Mouse (Mus musculus) left cerebral cortex, adult 18-20 months (tissue): Measurements from ENCODE around the gene Cyp46a1. TPM values are rescaled to one million over a fixed set of nuclear protein-coding genes. Genes with fewer than 3 reads are reported as not detected.

ENCODE experiments used
- DNase-seq, 2 experiments: peaks; one replicate each; pipeline ENCODE4 v3.0.0; 2021 to 2022; ENCODE audit warnings: low spot score in 2 of 2, mixed read lengths in 1 of 2
- total RNA-seq, 2 experiments: library from RNA; stranded (reverse); gene quantifications; 2 replicates each; pipeline ENCODE4 v1.2.3; 2021

Cyp46a1 gene
- total RNA-seq, 2 experiments from 2014 or later = 259 to 273 TPM

DNA sequence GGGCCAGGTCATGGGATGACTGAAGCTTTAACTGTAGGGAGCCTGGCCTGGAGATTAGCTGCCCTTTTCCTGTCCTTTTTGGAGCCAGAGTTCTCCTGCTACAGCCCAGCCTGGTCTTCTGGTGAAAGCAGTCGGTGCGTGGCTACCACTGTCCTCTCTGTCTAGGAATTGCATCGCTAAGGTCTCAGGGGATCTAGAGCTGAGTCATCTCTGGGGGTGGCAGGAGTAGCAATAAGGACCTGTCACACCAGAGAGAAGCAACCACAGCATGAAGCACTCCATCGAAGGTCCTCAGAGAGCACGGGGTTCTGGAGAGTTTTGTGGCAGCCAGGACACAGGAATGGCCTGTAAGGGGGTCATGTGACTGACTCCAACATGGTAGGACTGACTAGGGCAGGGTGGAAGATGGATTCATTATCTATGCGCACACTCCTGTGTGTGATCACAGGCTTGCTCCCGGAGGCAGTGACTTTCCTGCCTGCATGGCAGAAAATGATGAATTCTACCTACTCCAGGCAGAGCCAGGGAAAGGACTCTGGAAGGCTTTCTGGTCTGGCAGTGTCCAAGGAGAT lies 23.6 kb upstream of the Cyp46a1 start:
- no peak for DNase-seq

DNA sequence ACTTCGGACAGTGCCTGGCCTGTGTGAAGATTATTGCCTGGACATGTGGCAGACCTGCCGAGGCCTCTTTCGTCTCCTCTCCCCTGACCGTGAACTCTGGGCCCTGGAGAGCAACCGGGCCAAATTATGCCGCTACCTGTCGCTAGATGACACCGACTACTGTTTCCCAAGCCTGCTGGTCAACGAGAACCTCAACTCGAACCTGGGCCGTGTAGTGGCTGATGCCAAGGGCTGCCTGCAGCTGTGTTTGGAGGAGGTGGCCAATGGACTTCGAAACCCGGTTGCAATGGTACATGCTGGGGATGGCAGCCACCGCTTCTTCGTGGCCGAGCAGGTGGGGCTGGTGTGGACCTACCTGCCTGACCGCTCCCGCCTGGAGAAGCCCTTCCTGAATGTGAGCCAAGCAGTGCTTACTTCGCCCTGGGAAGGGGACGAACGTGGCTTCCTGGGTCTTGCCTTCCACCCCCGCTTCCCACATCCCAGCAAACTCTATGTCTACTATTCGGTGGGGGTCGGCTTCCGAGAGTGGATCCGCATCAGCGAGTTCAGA lies 22.4 kb upstream of the Cyp46a1 start:
- no peak for DNase-seq

DNA sequence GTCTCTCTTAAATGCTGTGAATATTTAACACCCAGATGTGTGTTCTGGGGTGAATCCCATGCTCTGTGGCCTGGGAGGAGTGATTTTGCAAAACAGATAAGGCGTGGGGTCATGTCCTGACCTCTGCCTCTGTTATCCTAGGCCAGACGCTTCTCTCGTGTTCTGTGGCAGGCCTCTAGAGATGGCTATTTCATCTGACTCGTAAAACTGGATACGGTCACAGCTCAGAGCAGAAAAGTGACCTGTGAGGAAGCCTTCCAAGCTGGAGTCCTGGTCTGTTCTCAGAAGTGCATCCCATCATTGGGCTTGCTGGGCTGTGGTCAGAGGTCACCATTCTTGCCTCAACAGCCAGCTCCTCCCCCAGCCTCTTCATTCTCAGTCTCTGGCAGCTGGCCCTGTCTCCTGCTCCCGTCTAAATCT lies 21.7 kb upstream of the Cyp46a1 start:
- DNase-seq = no peak

DNA sequence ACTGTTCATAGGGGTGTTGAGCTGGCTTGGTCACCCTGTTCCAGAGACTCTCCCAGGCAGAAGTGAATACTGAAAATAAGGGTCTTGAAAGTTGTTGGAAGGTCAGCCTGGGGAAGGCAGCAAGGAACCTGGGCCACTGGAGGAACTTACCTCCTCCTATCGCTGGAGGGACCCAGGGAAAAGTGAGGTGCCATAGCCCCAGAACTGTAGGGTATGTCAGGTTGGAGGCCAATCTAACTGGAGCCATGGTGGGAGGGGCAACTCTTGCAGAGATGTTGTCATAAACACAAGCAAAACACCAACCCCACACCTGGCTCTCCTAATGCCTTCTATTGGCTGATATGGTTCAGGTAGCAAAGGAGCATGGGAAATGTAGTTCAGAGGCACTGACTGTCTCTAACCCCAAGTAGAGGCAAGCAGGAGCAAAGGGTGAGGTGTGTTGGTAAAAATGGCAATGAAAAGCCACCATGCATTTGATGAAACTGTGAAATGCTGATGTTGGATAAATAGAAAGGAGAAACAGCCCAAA lies 20.9 kb upstream of the Cyp46a1 start:
- no peak for DNase-seq

DNA sequence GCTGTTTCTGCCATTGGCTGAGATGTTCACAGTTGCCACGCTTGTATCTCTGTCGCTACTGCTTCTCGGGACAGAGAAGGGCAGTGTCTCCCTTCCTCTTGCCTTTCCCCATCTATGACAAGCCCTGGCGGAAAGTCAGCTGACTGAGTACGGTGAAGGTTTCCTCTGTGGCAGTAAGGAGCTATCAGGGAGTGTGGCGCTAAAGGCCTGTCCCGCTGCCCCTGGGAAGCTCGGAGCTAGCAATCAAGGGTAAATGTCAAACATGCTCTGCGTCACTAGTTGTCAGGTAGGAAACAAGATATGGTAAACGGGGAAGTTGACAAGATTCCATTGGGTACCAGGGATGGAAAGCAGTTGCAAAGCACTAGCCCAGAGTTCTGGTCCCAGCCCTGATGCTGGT lies 18.4 kb upstream of the Cyp46a1 start:
- no peak for DNase-seq

DNA sequence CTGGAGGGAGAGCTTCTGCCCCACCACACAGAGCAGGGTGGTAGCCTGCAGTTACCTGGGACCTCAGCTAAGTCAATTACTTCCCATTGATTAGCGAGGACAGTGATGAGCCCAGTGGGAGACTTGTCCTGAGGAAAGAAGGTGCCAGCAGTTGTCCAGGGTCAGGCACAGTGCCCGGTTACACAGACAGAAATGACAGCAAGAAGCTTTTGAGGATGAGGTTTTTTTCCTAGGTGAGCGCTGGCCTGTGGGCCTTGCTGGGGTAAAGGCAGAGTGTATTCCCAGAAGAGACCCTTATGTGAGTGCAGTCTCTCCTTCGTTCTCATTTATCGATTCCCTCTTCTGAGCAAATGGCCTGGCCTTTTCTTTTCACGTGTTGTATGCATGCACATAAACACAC lies 17.5 kb upstream of the Cyp46a1 start:
- DNase-seq = no peak

DNA sequence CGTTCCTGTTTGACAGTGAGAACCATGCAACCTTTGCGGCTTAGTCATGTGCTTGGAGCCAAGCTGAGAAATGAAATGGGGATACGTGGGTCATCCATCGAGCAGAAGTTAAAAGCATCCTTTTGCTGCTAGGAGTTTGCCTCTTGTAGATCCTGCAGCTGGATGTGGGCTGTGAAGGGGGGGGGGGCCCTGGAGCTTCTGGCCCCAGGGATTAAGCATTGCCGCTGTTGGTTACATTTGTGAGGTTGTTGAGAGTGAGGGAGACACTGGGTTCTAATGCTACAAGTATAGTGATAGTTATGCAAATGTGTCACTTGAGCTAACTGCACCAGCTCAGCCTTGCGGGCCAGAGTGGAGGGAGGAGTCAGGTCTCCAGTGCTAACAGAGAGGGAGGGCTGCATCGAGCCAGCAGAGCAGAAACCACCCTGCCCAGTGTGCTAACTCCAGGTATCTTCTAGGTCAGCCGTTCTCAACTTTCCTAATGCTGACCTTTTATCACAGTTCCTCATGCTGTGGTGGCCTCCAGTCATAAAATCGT lies 16.9 kb upstream of the Cyp46a1 start:
- DNase-seq = no peak

DNA sequence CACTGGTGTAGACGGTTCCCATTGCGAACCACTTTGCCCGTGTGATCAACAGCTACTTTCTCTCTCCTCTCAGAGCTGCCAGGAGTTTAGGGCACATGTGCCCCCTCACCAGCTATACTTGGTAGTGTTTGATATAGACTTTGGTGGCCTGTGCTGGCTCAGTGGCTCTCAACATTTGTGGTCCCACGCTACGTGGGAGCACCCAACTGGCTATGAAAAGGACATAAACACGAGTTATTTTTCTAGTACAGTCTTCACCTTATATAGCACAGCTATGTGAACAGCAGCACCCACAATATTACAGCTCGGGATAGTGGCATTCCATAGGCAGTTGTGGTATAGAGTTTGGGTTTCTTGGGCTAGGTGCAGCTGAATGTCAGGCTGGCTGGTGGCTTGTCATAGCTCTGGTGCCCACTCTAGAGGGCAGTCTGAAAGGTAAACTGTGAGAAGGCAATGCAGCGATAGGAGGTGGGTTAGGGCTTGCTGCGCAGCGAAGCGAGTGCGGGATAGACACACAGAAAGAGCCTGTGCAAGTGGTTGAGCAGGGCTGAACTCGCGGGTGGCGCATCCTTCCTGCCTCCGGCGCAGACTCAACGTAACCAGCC lies 16.3 kb upstream of the Cyp46a1 start:
- no peak for DNase-seq

DNA sequence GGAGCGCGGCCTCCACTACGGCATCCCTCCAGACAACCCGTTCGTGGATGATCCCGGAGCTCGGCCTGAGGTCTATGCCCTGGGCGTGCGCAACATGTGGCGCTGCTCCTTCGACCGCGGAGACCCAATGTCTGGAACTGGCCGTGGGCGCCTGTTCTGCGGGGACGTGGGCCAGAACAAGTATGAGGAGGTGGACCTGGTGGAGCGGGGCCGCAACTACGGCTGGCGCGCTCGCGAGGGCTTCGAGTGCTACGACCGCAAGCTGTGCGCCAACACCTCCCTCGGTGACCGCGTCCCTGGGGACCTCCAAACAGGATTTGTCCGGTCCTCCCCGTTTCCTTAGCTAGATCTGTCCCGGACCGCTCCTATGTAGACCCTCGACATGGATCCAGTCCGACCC lies 15.7 kb upstream of the Cyp46a1 start:
- no peak for DNase-seq

DNA sequence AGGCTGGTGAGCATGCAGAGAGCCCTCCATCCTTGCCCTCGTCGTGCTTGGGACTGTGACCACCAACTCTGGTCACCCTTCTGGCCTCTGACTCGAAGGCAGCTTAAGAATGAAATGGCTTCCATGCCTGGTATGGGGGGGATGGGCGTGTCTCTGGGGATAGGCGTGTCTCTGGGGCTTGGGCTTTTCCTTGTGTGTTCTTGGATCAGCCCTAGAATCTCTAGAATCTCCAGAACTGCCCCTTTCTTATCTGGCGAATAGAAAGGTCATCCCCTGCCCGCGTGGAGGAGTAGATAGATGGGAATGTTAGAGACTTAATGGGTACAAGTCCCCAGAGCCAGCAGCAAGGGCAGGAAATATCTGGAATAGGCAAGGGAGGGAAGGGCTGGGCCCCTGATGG lies 14.1 kb upstream of the Cyp46a1 start:
- no peak for DNase-seq

DNA sequence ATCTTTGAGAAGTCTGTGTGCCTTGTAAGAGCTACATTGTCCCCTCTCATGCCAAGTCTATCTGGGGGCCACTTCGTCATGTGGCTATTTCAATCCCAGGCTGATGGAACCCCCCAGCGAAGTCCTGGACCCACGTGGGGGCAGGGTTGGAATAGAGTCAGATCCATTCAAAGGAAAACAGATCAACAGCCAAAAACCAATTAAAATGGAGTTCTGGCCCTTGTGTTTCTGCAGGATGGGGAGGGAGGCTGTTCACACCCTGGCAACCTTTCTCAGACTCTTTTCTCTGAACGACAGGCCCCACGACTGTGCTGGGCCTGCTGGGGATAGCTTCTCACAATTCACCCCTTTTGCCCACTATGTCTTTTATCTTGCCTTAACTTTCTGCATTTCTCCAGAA lies 7.8 kb upstream of the Cyp46a1 start:
- no peak for DNase-seq

DNA sequence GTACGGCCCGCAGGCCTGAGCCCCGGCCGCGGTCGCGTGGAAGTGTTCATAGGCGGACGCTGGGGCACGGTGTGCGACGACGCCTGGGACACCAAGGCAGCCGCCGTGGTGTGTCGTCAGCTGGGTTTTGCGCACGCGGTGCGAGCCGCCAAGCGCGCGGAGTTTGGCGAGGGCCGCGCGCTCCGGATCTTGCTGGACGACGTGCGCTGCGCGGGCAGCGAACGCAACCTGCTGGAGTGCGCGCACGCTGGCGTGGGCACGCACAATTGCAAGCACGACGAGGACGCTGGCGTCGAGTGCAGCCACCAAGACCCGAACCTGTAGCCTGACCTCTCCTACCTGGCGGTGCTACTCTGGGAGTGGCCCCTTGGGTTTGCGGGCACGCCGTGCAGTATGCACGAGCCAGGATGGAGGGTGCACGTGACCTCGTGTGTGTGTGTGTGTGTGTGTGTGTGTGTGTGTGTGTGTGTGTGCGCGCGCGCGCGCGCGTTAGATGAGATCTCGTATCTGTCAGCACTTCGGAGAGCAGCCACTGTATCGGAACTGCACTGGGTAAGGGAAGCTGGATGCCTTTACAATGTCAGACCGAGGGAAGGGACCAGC lies 6.2 kb upstream of the Cyp46a1 start:
- DNase-seq = peak; percentile 76 to 90

DNA sequence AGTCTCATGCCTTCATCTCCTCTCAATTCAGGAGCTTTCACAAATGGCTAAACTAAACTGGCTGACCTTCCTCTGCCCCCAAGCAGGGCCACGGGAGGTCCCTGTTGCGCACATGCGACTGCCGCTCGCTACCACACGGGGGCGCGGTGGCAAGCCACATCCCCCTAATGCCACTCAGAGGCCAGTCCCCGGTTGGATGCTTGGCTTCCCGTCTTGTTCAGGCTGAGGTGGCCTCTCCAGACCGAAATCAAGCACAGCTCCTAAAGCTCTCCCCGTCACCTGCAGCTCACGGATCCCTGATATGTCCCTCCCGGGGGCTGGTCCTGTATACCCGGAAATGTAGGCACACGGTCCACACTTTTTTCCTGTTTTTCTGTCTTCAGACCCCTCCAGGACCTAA lies 1.1 kb upstream of the Cyp46a1 start:
- DNase-seq = peak; percentile 86

DNA sequence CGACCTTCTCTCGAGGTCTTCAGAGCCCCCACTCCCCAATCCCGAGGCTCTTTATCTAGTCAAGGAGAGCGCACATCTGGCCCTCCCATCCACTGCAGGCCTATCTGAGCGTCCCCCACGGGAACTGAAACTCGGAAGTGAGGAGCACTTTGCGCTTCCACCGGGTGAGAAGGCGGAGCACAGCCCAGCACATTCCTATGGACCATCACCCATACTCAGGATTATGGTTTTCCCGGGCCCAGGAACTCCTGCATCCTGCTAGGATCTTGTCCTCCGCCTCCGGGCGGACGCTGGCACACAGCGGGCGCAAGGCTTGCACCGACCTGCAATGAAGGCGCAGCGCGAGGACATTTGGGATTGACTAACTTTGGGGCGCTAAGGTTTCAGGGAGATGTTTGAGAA lies 699 bp upstream of the Cyp46a1 start:
- no peak for DNase-seq

DNA sequence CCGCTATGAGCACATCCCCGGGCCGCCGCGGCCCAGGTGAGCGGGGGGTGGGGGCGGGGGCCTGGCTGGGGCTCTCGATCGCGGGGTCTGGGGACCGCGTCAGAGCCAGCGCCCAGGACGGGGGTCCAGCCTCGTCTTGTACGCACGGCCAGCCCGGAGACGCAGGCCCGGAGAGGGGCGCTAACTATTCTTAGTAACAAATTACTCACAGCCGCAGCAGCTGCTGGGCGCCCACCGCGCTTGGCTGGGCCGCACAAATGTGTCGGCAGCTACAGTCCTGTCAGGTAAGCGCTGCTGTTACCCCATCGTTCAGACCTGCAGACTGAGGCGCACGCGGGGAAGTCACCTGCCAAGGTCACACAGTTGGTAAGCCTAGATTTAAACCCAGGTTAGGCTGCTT lies 348 bp downstream of the Cyp46a1 start:
- peak in 1 of 2 experiments; percentile 48 for DNase-seq

DNA sequence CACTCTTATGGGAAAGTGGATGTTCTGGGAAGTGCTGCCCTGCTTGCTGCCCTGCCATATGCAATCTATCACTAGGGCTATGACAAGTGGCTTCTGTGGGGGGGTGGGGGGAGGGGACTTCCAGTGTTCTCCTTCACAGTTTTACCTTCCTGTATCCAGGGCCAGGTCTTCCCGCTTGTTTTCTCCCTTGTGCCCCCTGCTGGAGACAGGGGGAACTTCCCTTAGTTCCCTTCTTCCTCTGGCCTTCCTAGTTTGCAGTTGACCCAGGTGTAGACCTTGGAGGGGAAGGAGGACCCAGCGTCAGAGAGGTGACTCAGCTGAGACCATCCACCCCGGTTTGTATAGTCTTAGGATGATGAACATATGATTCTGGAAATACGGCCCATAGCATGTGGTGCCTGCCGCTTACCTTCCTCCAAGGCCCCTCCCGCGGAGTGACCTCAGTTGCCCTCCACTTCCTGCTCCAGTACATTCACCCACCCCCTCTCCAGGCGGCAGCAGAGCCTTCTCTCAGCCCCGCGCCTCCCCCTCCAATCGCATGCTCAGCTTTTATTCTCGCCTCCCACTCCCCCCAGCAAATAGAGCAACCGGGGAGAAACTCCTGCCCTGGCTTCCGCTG lies 4.5 kb downstream of the Cyp46a1 start:
- DNase-seq = peak; percentile 41 to 56

DNA sequence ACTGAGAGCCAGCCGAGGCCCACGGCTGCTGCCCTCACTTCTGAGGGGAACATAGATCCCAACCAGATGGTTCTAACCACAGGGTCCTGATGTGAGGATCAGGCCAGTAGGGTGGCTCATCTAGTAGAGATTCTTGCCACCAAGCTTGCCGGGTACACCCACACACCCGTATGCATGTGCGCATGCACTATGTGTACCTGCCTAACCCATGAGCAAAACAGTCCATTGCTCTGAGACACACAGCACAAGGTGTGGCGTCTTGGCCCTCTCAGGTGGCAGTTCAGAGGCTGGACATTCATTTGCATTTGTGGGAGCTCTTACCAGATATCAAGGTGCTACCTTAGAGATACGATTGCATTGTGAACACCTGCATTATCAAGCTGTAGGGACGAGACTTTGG lies 14.0 kb downstream of the Cyp46a1 start:
- no peak for DNase-seq

DNA sequence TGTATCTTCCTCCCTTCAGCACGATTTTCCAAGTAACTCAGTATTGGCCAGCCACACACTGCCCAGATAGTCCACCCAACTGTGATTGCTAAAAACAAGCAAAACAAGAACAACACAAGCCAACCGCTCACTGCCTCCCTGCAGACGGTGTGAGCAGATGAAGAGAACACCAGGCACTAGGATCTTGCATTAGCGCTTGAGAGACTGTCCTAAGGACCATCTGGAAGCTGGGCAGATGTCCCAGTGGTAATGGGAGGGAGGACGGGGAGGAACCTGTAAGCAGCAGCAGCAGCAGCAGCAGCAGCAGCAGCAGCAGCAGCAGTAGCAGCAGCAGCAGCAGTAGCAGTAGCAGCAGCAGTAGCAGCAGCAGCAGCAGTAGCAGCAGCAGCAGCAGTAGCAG lies 14.8 kb downstream of the Cyp46a1 start:
- no peak for DNase-seq

DNA sequence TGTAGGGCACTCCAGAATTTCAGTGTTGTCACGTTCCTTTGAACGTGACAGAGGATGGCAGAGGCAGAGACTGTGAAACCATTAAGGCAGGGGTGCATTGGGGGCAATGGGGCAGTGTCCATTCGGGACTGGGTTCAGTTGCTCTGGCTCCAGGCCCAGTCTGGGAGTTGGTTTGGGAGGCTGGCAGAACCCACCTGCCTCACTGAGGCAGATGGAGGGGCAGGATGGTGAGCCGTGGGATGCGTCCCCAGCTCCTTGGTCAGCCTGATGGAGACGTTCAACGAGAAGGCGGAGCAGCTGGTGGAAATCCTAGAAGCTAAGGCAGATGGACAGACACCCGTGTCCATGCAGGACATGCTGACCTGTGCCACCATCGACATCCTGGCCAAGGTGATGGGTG lies 16.8 kb downstream of the Cyp46a1 start:
- DNase-seq = no peak

DNA sequence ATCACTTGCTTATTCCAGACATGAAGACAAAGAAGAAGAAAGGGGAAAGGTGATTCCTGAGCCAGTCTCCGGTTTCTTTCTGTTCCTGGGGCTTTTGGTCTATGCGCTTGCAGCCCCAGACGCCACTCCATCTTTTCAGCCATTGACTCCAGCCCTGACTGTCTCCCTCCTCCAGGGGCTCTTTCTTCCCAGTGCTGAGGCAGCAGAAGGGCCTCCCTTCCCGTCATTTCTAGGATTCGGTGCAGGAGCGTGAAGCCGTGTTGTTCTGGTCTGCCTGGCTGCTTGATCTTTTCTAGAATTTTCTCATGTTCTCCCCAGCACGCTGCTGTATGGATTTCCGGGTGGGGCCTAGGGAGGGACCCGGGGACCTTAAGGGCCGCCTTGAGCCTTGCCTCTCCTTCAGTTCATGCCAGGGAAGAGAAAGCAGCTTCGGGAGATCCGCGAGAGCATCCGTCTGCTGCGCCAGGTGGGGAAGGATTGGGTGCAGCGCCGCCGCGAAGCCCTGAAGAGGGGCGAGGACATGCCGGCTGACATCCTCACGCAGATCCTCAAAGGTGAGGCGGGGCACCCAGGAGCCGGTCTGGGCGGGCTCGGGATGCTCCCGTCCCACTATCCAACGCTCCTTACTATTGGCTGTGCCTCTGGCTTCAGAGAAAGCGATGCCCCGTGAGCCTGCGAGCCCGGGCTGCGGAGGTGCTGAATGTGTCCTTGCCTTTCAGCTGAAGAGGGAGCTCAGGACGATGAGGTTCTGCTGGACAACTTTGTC lies 18.4 kb downstream of the Cyp46a1 start:
- DNase-seq = no peak

DNA sequence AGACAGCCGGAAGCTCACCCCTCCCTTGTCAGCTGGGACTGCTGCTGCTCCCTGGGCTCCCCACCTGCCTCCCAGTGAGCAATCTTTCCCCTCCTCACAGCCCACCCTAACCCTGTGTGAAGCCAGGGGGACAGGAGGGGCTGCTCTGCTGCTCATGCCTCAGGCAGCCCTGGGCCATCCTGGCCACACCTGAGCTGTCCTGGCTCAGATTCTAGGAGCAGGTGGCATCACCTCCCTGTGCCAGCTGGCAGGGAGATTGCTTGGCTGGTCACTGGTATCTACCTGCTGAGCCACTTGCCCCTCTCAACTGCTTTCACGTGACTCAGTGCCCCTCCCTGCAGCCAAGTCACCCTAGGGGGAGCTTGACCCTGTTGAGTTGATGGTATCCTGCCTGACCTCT lies 20.1 kb downstream of the Cyp46a1 start:
- no peak for DNase-seq
